Mouse (Mus musculus) natural killer cell, adult 2 months (primary cell): ENCODE results near the gene Mb.
"Not testable (repeated sequence)": the region's sequence is repeated elsewhere in the genome, so short reads cannot be mapped to it uniquely, and the experiment has no call there.

Source experiments
- DNase-seq, 2 experiments: peaks; one replicate each; pipeline ENCODE4 v3.0.0; 2022; ENCODE audit warnings: low spot score in 2 of 2

Gene Mb

DNA sequence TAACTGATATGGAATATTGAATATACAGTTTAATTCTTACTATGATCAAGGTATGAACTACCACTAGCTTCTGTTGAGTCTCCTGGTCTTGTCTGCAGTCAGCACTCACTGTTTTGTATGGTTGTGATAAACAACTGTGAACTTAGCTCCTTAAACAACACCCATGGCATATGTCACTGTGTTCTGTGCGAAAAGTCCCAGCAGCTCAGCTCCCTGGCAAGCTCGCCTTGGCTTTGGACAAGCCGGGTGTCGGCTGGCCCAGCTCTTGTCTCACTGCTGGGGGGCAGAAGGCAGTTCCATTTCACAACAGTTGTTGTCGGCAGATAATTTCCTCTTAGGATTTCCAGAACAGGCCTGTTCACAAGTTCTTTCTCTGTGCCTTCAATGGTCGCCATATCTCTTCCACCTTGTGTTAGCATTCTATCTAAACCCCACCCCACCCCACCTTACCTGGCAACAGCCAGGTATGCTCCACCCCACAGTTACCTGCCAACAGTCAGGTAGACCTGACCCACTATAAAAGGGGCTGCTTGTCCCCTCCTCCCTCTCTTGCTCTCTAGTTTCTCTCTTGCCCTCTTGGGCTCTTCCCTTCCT is 14.9 kb upstream of the Mb start:
- no peak for DNase-seq

- no peak for DNase-seq
These were observed 12.3 kb upstream of the Mb start for GRCm38 (mm10) chr15:77062746-77063145.

- not testable (repeated sequence) for DNase-seq
These were observed 8.9 kb upstream of the Mb start for GRCm38 (mm10) chr15:77059416-77059815.

DNA sequence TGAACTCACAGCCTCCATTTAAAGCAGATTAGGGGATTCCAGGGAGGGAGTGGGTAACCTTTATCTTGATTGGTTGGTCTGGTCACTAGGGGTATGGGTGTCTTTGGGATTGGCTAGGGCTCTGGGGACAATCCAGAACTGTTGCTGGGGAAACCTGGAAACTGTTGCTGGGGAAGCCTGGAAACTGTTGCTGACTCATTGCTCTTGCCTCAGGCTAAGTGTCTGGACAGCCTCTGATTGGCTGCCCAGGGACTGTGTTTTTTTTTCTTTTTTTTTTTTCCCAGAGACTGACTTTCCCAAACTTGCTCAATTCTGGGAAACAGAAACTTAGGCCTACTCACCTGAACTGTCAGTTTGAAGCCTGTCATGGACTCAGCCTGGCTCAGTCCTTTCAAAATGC is 8.1 kb upstream of the Mb start:
- no peak for DNase-seq

GRCm38 (mm10) chr15:77056791-77057051 is 6.3 kb upstream of the Mb start:
- no peak for DNase-seq

DNA sequence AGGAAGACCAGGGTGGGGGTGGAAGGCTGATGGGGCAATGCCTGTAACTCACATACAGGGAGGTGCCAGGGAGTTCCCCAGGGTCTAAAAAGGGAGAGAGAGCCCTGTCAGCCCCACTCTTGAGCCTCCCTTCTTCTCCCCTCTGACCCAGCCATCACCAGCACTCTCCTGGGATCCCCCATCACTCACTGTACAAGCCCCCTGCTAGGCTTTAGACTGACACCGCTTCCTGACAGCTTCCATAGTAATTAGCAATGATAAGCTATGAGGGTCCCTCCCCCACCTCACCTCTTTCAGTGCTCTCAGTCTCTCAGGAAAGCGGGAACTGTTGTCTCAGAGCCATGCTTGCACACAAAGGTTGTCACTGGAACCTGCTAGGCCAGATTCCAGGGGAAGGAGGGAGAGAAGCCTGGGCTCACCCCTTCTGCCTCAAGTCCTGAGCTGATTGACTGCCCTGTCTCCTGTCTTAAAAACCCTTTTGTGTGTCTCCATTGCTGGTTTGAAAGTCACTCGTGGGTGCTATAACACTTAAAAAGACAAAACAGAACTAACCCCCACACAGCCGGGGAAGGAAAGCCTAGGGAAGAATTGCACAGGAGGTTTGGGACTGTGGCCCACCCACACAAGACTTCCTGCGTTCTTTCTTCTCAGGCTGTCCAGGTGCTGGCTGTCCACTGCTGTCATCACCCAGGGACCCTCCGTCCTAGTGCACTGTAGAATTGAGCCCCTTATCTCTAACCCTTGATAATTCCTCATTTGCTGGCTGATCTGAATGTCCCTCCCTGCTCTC is 5.7 kb upstream of the Mb start:
- no peak for DNase-seq

GRCm38 (mm10) chr15:77054611-77055175 is 4.2 kb upstream of the Mb start:
- DNase-seq = no peak

DNA sequence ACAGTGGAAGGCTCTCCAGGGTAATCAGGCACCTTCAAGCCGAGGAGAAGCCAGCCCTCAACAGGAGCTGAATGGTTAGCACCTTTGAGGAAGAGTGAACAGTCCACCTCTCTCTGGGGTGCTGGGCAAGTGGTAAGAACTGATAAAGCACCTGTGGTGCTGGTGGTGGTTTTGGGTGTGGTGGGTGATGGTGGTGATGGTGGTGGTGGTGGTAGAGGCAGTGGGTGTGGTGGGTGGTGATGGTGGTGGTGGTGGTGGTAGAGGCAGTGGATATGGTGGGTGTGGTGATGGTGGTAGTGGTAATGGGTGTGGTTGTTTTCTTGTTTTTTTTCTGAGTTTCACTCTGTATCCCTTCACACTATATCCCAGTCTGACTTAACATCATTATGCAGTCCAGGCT is 2.6 kb upstream of the Mb start:
- no peak for DNase-seq

DNA sequence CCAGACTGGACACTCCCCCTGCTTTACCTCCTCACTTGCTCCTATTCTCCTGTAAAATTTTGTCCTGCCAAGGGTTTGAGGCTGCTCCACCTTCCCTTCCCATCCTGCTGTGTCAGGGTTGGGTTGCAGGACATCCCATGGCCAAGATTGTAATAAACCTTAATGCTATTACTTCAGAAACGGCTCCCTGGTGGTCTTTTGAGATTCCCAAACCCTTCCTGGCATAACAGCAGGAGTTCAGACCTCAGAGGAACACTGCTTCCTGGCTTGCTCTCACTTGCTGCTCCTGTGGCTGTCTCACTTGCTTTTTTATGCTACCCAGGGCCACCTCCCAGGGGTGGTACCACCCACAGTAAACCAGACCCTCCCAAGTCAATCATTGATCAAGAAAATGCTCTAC is 1.7 kb upstream of the Mb start:
- no peak for DNase-seq

GRCm38 (mm10) chr15:77045609-77046008 is 4.9 kb downstream of the Mb start:
- DNase-seq = no peak

DNA sequence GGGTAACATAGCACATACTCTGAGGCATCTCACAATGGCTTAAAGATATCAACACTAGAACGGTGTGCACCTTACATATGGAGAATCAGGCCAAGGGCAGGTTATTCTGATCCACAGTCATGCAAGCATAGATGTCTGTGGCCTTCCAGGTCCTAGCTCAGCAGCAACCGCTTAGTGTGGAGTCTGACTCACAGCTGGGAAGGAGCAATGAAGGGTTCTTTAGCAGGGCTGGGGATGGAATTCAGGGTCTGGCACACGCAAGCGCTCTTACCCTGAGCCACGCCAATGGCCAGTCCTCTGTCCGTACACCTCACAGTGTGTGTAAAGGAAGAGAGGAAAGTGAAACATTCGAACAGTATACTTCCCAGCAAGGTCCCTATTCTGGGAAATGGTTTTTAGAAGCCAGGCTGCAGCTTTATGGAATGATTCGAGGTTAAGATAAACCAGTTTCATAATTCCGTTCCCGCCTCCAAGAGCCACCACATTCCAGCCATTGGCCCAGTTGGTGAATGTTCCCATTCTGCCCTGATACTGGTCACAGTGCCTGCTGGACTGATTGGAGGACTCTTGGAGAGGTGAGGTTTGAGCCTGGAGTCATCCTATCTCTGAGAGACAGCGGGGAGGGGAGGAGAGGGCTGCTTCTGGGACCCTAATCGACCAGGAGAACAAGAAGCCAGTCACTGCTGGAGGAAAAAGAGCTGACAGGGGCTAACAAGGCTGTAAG is 5.7 kb downstream of the Mb start, which contains the start of gene Apol6:
Apol6 (plus strand) TSS at position 133 of the 724 bp plus-strand sequence.
- no peak for DNase-seq

GRCm38 (mm10) chr15:77040784-77041183 is 9.7 kb downstream of the Mb start:
- no peak for DNase-seq

DNA sequence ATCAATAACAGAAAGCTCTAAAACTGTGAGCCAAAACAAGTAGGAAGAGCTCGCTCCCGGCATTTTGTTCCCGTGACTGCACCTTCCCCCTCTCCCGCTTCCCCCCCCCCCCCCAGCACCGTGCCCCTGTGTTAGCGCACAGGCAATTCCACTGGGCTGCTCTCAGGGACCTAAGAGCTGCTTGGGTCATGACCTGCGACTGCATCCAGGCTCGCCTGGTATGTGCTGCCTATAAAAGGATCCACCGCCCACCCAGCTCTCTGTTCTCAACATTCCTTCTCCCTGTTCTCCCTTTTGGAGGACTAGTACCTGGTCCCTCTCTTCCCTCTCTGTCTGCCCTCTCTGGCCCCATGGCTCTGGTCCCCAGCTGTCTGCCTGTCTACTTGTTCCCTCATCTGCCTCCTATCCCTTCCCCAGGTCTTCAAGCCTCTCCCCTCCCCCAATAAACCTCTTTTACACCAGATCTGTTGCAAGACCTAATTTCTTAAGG is 11.2 kb downstream of the Mb start:
- DNase-seq = no peak

GRCm38 (mm10) chr15:77037278-77038161 is 12.9 kb downstream of the Mb start:
- DNase-seq = no peak

- DNase-seq = no peak
These were observed 13.5 kb downstream of the Mb start for GRCm38 (mm10) chr15:77036989-77037277.

DNA sequence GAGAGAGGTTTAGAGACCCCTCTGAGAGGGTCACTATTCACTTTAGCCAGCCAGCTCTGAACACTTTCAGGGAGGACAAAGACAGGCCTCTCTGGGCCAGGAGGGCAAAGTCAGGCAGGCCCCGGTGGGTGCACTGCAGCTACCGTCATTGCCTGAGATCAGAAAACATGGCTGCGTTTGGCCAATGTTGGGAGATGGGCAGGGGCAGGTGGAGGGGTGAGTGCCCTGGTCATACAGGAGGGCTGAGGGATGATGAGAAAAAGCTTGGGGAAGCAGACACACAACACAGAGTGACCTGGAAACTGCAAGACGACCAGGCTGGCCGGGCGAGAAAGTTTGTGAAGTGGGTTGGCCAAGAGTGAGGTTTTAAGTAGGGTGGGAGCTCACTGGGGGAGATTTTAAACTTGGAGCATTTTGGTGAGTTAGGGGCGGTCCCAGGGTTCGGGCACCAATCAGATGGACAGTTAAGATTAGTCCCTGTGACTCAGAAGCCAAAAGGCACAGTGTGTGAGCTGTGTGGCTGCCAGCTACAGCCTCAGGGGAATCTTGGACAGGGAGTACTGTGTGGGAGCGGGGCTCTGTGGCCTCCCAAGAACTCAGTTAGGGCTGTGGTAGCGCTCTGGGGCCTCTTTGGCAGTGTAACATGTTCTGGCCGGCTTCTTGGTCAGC is 14.0 kb downstream of the Mb start:
- DNase-seq = no peak

DNA sequence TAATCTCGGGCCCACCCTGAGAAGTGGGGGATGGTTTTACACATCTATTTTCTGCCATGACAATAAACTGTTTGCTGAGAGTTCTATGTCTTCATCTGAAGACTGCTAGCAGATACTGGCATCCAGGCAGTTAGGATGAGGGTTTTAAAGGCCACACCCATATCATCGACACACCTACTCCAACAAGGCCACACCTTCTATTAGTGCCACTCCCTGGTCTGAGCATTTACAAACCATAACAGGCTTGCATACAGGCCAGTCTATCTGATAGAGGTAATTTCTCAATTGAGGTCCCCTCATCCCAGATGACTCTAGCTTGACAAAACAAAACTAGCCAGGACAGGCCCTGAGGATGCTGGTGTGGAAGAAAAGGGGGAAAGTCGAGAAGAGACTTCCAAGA is 14.8 kb downstream of the Mb start:
- DNase-seq = no peak

DNA sequence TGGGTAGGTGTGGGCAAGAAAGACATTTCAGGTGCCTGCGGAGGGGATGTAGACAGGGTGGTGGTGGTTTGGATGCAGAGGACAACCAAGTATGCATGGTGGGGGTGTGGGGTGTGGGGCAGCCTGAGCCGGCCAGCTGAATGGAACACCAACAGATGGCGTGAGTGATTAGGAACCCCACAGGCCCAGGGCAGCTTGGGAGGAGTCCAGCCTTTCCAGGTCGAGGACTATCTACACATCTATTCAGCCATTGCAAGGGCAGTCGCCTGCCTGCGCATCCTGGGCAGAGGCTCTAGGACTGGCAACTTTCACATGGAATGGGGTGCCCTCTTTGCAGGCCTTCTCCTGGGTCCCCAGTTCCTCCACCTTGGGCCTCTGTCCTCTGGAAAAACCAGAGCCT is 15.9 kb downstream of the Mb start:
- DNase-seq = no peak

- DNase-seq = no peak
These were observed 19.2 kb downstream of the Mb start for GRCm38 (mm10) chr15:77031271-77031670.

DNA sequence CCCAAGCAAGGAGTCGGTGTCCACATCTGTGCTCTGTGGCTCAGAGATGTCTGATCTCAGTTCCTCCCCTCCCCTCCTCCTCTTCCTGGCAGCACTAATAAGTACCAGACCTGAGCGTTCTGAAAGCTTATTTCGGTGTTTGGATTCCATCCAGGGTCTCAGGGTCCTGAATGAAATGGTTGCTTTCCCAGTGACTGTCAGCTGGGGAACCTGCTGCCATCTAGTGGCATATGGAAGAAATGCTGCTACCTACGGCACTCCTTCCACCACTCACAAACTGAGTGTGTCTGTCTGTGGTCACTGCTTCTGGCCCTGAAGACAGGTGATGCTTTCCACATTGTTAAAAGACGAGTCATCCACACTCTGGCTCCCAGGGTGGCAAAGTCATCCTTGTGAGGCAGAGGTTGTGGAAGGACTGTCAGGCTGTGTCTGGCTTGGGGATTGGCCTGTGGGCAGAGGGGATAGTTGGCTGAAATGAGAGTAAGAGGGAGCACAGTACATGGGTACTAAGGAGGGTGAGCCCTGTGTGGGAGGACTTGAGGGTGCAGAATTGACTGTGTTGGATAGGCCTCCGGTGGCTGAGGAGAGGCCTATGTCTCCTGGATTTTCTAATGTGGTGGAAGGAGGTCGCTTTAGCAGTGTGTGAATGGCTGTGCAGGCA is 21.0 kb downstream of the Mb start:
- DNase-seq = peak in 1 of 2 experiments; percentile 5

- no peak for DNase-seq
These were observed 22.8 kb downstream of the Mb start for GRCm38 (mm10) chr15:77027675-77028074.
